Mouse (Mus musculus): ENCODE results near the gene Tollip. TPM values are rescaled to one million over a fixed set of nuclear protein-coding genes. Genes with fewer than 3 reads are reported as not detected.

Gene Tollip
- total and polyA plus RNA-seq, 2 experiments from 2014 or later, result 78.0 to 110 TPM

DNA sequence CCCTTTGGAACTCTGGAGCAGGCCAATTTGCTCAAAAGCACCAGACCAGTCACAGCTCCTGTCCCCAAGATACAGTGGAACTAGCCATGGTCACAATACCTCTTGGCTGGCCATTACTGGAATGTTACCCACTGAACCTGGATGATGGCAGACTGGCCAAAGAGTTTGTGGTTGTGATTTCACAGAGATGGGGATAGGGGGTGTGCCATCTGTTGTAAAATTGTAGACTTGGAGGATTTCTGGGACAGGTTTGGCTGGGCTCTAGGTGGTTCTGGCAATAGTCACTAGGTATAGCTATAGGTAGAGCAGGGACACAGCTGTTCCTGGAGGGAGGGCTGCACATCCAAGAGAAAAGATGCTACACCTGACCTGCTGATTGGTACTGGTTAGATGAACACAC lies 29.2 kb upstream of the Tollip start:
- Histone ChIP-seq H3K4me1 (ENCODE audit: insufficient read depth, low read length) (peaks cover 28% of the 10 kb centered on the region; the same call in 1 of the 2 replicates), H3K27ac (ENCODE audit: low read depth, low read length) (no peak overlapping the region), H3K27me3 (ENCODE audit: insufficient read depth, low read length) (no peaks in the 10 kb centered on the region), H3K4me2 (ENCODE audit: low read depth, low read length, poor library complexity, severe bottlenecking) (no peak overlapping the region), H3K4me3 (ENCODE audit: low read depth, low read length) (no peak overlapping the region), H3K36me3 (ENCODE audit: insufficient read depth, low read length) (no peaks in the 10 kb centered on the region), H3K9ac (replicated peaks; ENCODE audit: low read length, poor library complexity, severe bottlenecking) (no peak overlapping the region), H3K9me3 (ENCODE audit: low read length) (no peaks in the 10 kb centered on the region)
- DNase-seq (ENCODE audit: low spot score) (no peak), ATAC-seq (ENCODE audit: low FRiP score) (no peak)
- no peak for TF ChIP-seq CTCF (IDR thresholded peaks at IDR 0.05)

DNA sequence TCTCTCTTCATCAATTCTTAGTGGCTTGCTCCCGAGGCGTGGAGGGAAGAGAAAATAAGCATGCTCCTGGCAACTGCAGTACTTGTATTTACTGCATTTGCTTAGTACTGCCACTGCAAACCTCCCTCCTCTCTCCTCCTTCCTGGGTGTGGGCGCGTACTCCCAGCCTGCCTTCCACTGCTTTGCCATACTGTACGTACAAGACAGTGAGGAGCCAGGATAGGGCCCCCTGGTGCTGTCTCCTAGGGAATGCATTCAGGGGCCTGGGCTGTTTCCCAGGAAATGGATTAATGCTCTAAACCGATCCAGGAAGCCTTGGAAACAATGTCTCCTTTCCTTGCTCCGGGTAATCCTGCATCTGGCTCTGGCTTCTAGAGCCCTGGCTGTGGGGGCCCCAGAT lies 27.6 kb upstream of the Tollip start:
- H3K27me3 ChIP-seq (ENCODE audit: insufficient read depth, low read length), result no peaks in the 10 kb centered on the region
- H3K4me3 ChIP-seq (ENCODE audit: low read depth, low read length), result peak overlapping the region; percentile 26
- H3K9me3 ChIP-seq (ENCODE audit: low read length), result no peaks in the 10 kb centered on the region
- peak overlapping the region; percentile 9; the same call in 1 of the 2 replicates for H3K9ac ChIP-seq (replicated peaks; ENCODE audit: low read length, poor library complexity, severe bottlenecking)
- H3K4me1 ChIP-seq (ENCODE audit: insufficient read depth, low read length), result peaks cover 17% of the 10 kb centered on the region; the same call in 1 of the 2 replicates
- peak; percentile 66 for TF ChIP-seq CTCF (IDR thresholded peaks at IDR 0.05)
- 6% methylated on average over 7 of the region's 7 CpGs for WGBS
- H3K36me3 ChIP-seq (ENCODE audit: insufficient read depth, low read length), result no peaks in the 10 kb centered on the region
- DNase-seq (ENCODE audit: low spot score) (peak; percentile 79), ATAC-seq (ENCODE audit: low FRiP score) (peak; percentile 41; the same call in 1 of the 2 replicates)
- peak overlapping the region; percentile 66 for H3K27ac ChIP-seq (ENCODE audit: low read depth, low read length)
- H3K4me2 ChIP-seq (ENCODE audit: low read depth, low read length, poor library complexity, severe bottlenecking), result peak overlapping the region; percentile 37

DNA sequence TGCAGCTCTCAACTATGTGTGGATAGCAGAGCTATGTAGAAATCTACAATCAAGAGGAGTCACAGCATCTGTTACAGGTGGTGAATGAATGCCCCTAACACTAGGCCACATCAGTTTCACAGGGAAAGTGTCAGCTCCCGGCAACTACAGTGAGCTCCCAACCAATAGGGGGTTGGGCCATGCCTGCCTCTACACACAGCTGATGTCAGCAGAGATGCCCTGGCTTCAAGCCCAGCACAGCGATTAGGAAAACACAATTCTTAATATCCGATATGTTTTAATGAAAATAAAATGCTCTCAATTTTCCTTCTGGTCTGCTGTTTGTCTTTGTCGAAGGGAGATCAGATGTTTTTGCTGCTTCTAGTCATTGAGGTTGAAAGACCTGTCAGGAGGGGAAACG lies 25.1 kb upstream of the Tollip start:
- Histone ChIP-seq H3K9ac (replicated peaks; ENCODE audit: low read length, poor library complexity, severe bottlenecking) (no peak overlapping the region), H3K4me2 (ENCODE audit: low read depth, low read length, poor library complexity, severe bottlenecking) (no peak overlapping the region), H3K27ac (ENCODE audit: low read depth, low read length) (no peak overlapping the region), H3K4me3 (ENCODE audit: low read depth, low read length) (no peak overlapping the region), H3K9me3 (ENCODE audit: low read length) (no peaks in the 10 kb centered on the region), H3K27me3 (ENCODE audit: insufficient read depth, low read length) (peaks cover 4% of the 10 kb centered on the region; the same call in 1 of the 2 replicates), H3K36me3 (ENCODE audit: insufficient read depth, low read length) (no peaks in the 10 kb centered on the region), H3K4me1 (ENCODE audit: insufficient read depth, low read length) (peaks cover 13% of the 10 kb centered on the region; the same call in 1 of the 2 replicates)
- DNase-seq (ENCODE audit: low spot score) (peak; percentile 46), ATAC-seq (ENCODE audit: low FRiP score) (no peak)
- no peak for TF ChIP-seq CTCF (IDR thresholded peaks at IDR 0.05)
- WGBS, result 68% methylated on average over 5 of the region's 5 CpGs

DNA sequence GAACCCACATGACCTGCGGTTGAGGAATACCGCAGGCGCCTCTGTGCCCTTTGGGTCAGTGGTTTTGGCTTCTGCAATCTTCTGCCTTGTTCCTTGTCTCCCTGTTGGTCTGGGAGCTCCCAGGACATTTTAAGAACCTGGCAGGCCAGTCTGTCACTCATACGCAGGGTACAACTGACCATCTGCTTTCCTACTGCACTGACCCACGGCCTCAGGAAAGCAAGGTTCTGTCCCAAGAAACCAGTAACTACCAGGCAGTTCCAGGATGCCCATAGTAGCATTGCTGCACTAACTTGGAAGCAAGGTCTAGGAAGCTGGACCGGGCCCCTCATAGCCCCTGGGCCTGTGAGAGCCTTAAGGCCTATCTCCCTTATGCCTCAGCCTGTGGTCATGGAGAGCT lies 16.6 kb upstream of the Tollip start:
- TF ChIP-seq CTCF (IDR thresholded peaks at IDR 0.05), result no peak
- H3K27ac ChIP-seq (ENCODE audit: low read depth, low read length), result no peak overlapping the region
- DNase-seq (ENCODE audit: low spot score), result no peak
- H3K4me1 ChIP-seq (ENCODE audit: insufficient read depth, low read length), result no peaks in the 10 kb centered on the region
- no peaks in the 10 kb centered on the region for H3K36me3 ChIP-seq (ENCODE audit: insufficient read depth, low read length)
- no peak overlapping the region for H3K9ac ChIP-seq (replicated peaks; ENCODE audit: low read length, poor library complexity, severe bottlenecking)
- H3K4me2 ChIP-seq (ENCODE audit: low read depth, low read length, poor library complexity, severe bottlenecking), result no peak overlapping the region
- 85% methylated on average over 6 of the region's 6 CpGs for WGBS
- ATAC-seq (ENCODE audit: low FRiP score), result no peak
- no peak overlapping the region for H3K4me3 ChIP-seq (ENCODE audit: low read depth, low read length)
- no peaks in the 10 kb centered on the region for H3K9me3 ChIP-seq (ENCODE audit: low read length)
- peaks cover 4% of the 10 kb centered on the region; the same call in 1 of the 2 replicates for H3K27me3 ChIP-seq (ENCODE audit: insufficient read depth, low read length)

DNA sequence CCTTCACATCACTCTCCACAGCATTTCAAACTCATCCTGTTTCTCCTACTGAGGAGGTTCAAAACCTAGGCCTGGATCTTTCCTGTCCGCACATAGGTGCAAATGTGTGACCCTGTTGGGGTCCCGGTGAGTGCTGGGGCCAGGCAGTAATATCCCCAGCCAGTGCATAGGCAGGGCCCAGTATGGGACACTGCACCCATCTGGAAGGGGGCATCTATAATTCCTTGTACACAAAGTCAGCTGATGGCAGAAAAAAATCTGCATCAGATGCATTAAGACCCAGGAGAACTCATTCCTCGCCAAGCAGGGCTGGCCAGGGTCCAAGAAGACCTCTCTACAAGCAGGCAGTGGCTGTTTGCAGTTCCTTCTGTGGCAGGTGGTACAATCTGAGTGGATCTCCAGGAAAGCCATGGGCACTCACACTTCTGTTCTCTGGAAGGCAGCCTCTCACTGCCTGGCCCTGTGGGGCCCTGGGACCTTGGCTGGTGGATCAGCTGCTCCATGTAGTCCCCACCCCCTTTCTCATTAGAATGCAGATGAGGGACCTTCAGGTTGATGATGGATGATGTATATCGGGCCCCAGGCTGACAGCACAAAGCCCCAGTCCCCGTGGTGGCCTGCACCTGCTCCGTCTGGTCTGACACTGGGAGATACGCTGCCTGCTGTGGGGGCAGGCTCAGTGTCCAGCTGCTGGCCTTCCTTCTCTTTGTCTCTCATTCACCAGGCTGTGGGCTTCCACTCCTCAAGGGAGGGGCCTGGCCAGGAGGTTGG lies 16.0 kb upstream of the Tollip start:
- peak; percentile 44; the same call in 1 of the 2 replicates for ATAC-seq (ENCODE audit: low FRiP score)
- TF ChIP-seq CTCF (IDR thresholded peaks at IDR 0.05), result no peak
- peak; percentile 88 for DNase-seq (ENCODE audit: low spot score)
- Histone ChIP-seq H3K9me3 (ENCODE audit: low read length) (no peaks in the 10 kb centered on the region), H3K4me1 (ENCODE audit: insufficient read depth, low read length) (no peaks in the 10 kb centered on the region), H3K4me2 (ENCODE audit: low read depth, low read length, poor library complexity, severe bottlenecking) (no peak overlapping the region), H3K9ac (replicated peaks; ENCODE audit: low read length, poor library complexity, severe bottlenecking) (no peak overlapping the region), H3K4me3 (ENCODE audit: low read depth, low read length) (no peak overlapping the region), H3K27ac (ENCODE audit: low read depth, low read length) (no peak overlapping the region), H3K36me3 (ENCODE audit: insufficient read depth, low read length) (no peaks in the 10 kb centered on the region), H3K27me3 (ENCODE audit: insufficient read depth, low read length) (peaks cover 1% of the 10 kb centered on the region; the same call in 1 of the 2 replicates)
- 44% methylated on average over 7 of the region's 7 CpGs for WGBS

DNA sequence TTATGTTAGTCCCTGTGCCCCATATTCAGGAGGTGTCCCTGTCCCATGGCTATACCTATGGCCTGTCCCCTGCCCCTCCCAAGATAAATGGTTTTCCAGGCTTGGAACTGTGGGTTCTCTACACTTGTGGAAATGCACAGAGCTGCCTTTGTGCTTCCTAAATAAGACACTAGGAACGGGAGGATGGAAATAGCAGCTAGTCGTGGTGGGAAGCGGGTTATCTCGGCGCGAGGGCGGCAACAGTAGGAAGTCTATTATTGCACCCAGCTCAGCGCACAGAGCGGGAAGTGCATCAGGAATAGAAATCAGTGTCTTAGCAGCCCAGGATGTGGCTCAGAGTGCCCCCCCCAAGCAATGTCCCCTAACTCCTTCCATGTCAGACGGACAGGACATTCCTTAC lies 10.3 kb upstream of the Tollip start:
- no peak for TF ChIP-seq CTCF (IDR thresholded peaks at IDR 0.05)
- Histone ChIP-seq H3K27ac (ENCODE audit: low read depth, low read length) (no peak overlapping the region), H3K4me3 (ENCODE audit: low read depth, low read length) (no peak overlapping the region), H3K9me3 (ENCODE audit: low read length) (no peaks in the 10 kb centered on the region), H3K27me3 (ENCODE audit: insufficient read depth, low read length) (no peaks in the 10 kb centered on the region), H3K4me1 (ENCODE audit: insufficient read depth, low read length) (no peaks in the 10 kb centered on the region), H3K4me2 (ENCODE audit: low read depth, low read length, poor library complexity, severe bottlenecking) (no peak overlapping the region), H3K36me3 (ENCODE audit: insufficient read depth, low read length) (no peaks in the 10 kb centered on the region), H3K9ac (replicated peaks; ENCODE audit: low read length, poor library complexity, severe bottlenecking) (no peak overlapping the region)
- ATAC-seq (ENCODE audit: low FRiP score) (no peak), DNase-seq (ENCODE audit: low spot score) (no peak)
- WGBS, result 77% methylated on average over 10 of the region's 10 CpGs
